Mouse (Mus musculus) adrenal gland, adult 8-10 months (tissue): ENCODE results near the gene Il33. TPM values are rescaled to one million over a fixed set of nuclear protein-coding genes. Genes with fewer than 3 reads are reported as not detected.

Experiments used
- DNase-seq: peaks from one replicate; pipeline ENCODE4 v3.0.0; 2022
- total RNA-seq, 4 experiments: library from RNA; stranded (reverse); gene quantifications; 2 replicates each; pipeline ENCODE4 v1.2.4; 2022

Il33 gene
- 10 to 100 TPM; 22.6 to 38.7 (median 25.2) TPM for total RNA-seq

DNA sequence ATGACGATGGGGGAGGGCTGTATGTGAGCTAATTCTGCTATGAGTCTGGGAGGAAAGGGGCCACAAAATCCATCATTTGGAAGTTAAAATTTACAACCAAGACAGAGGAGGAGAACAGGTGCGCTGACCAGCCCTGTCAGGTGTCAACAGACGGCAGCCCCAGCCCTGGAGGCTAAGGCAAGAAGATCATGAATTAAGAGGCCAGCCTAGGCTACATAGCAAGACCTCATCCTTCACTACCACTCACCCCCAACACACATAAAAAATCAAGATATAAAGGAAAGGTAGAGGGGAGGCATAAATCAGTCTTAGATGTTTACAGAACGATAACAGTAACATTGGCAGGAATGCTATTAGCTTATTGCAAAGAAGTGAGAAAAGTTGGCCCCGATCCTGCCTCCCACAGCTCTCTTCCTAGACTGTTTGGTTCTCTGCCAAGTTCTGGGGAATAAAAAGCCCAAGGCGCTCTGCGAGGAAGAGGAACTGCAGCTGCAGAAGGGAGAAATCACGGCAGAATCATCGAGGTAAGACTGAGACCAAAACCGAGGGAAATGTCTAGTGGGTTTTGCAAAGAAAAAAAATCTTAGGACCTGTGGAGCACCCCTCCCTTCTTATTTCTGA lies at the start of gene Il33:
Gene Il33 (plus strand): TSS at position 477 of the 621 bp plus-strand sequence.
- no peak for DNase-seq

GRCm38 (mm10) chr19:29877422-29878291 lies 47.3 kb upstream of the Il33 start:
- DNase-seq: no peak

GRCm38 (mm10) chr19:29878896-29879504 lies 45.9 kb upstream of the Il33 start:
- DNase-seq: no peak

- no peak for DNase-seq
Observed at GRCm38 (mm10) chr19:29880918-29881317, 44.0 kb upstream of the Il33 start.

DNA sequence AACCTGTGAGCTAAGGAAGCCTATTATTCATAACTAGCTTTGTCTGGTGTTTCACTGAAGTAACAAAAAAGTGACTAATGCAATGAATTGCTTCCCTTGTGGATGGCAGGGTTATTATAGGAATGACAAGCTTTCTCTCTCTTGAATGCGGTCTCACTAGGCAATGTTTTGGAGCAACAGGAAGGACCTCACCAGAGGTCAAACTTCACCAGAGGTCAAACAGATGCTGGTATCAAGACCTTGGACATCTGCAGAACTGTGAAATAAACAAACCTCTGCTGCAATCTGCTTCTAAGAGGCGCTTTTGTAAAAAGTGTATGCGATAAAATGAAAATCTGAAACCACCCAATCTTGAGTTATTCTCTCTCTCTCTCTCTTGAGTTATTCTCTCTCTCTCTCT lies 42.2 kb upstream of the Il33 start:
- DNase-seq: no peak

- DNase-seq: no peak
Observed at GRCm38 (mm10) chr19:29885548-29885947, 39.4 kb upstream of the Il33 start.

GRCm38 (mm10) chr19:29887476-29887875 lies 37.4 kb upstream of the Il33 start:
- DNase-seq: no peak

- no peak for DNase-seq
Observed at GRCm38 (mm10) chr19:29888946-29889345, 36.0 kb upstream of the Il33 start.

- DNase-seq: no peak
Observed at GRCm38 (mm10) chr19:29891981-29892380, 32.9 kb upstream of the Il33 start.

GRCm38 (mm10) chr19:29892786-29893185 lies 32.1 kb upstream of the Il33 start:
- DNase-seq: no peak

GRCm38 (mm10) chr19:29893718-29894273 lies 31.1 kb upstream of the Il33 start:
- no peak for DNase-seq

GRCm38 (mm10) chr19:29894381-29894780 lies 30.5 kb upstream of the Il33 start:
- DNase-seq: no peak

- no peak for DNase-seq
Observed at GRCm38 (mm10) chr19:29895047-29895446, 29.9 kb upstream of the Il33 start.

DNA sequence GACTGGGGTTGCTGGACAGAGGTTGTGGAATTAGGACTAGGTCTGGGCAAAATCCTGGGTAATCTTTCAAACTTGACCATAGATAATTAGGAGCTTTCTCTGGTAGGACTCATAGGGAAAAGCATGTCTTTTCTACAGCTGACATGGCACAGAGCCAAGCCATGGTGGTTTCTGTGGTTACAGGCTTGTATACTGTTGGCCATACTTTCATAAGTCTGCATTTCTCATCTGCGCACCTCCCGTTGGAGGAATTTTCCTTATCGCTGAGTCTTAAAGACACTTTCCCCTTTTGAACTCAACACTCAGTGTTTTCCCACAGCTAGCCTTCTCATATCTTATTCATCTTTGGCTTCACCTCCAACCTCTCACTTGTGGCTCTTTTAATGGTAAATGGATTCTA lies 24.6 kb upstream of the Il33 start:
- DNase-seq: no peak

DNA sequence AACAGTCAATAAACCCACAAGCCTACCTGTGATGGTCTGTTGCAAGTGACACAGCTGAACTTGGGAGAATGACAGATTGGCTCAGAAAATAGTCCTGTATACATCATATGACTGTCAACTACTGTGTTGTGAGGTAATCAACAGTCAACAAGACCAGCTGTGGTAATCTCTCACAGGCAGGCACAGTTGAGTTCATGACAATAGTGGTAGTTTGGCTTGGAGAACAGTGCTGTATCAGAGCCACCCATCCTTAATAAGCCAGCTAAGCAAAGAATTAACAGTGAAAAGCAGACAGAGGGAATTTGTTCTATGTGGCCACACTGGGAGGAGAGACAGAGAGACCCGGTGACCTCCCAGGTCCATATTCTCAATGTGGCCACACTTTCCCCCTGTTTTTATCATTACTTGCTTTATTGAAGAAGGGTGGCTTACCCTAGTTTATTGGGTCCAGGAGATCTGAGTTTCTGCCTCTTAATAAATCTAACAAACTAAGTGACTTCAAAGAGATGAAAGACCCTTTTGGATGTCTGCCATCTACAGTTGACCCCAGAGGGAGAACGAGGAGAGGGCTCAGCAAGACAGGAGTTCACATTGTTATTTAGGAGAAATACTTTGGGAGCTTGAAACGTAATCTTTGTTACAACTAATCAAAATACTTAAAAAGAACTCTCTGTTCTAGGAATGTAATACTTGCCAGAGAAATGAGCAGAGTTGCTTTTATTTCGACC lies 22.4 kb upstream of the Il33 start:
- no peak for DNase-seq

DNA sequence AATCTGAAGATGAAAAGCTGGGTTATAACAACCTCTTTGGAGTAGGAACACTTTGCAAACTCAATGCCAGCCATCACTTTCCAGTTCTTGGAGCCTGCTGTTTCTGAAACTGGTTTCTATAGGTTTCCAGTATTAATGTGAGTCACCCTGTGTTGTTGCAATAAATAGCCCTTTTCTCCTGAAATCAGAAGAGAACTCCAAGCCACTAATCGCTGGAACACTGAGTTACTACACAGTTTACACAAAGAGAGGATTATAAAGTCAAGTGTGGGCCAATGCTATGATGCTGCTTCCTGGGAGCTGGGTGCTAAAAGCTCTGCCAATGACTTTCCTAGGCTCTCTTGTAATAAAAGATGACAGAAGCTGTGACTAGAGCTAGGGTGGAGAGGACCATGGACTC lies 19.0 kb upstream of the Il33 start:
- no peak for DNase-seq

GRCm38 (mm10) chr19:29909166-29909565 lies 15.7 kb upstream of the Il33 start:
- DNase-seq: no peak

GRCm38 (mm10) chr19:29911919-29912318 lies 13.0 kb upstream of the Il33 start:
- no peak for DNase-seq

DNA sequence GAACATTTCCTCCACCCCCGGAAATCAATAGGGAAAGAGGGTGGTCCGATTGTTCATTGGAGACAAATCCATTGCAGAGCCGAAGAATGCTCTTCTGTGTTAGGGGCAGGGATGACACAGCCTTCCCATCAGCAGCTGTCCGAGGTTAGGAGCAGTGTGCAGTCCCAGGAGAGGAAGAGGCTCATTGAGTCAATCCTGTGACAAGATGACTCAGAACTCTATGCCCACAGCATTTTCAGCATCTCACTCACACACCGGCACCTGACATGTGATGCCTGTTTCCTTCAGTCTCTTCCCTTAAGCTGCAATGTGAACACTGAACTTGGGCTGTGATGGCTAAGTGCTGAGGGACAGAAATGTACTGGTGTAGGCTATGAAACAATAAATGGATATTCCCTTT lies 7.5 kb upstream of the Il33 start:
- no peak for DNase-seq

DNA sequence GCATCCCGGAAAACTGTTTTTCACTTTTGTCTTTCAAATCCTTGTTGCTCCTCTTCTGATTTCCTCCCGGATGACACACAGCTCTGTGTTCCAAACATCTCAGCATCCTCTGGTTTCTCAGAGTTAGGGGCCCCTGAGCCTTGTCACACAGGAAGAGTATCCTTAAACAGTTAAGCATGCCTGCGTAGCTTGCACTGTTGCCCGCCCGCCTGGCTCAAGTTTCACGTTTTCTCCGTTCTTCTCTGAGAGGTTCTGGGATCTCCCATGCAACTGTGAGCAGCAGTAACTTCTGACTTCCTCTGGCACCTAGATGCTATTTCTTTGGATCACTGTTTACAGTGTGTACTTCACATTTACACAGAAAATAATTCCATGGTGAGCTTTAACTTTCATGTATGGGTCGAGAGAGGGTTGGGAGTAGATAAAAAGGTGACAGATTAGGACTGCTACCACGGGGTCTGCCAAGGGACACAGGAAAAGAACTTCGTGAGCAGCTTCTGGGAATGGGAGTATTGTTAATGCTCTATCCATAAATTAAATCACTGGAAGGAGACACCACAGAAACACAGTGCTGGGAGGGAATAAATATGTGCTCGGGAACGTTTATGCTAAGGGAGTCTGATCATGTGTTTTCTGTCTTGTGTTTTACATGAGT lies 1.3 kb downstream of the Il33 start:
- DNase-seq: no peak

GRCm38 (mm10) chr19:29930296-29930695 lies 5.4 kb downstream of the Il33 start:
- DNase-seq: peak; percentile 58

GRCm38 (mm10) chr19:29937445-29937844 lies 12.5 kb downstream of the Il33 start:
- DNase-seq: no peak
